Mouse (Mus musculus): ENCODE data around the gene Trip4. TPM values are rescaled to one million over a fixed set of nuclear protein-coding genes. Genes with fewer than 3 reads are reported as not detected.

Trip4 gene
- polyA plus RNA-seq (2014; fragmentation: Nextera tagmentation; extraction: Ambion mirVana) = 24.6 and 25.8 TPM in 2 replicates

- DNase-seq (ENCODE audit: low spot score) (peak; percentile 91), ATAC-seq (replicated peaks; ENCODE audit: low FRiP score) (peak; percentile 98)
- peak within 1 kb of the TSS; percentile 81 for H3K4me3 ChIP-seq (ENCODE audit: low read depth, low read length)
- H3K9ac ChIP-seq (ENCODE audit: low read depth, low read length) = peak within 1 kb of the TSS; percentile 82
- peak within 1 kb of the TSS; percentile 83 for H3K4me2 ChIP-seq
- no peaks in the 10 kb centered on the region for H3K27me3 ChIP-seq (replicated peaks; ENCODE audit: control insufficient read depth, insufficient read depth, low read length)
- H3K4me1 ChIP-seq (replicated peaks; ENCODE audit: control insufficient read depth, insufficient read depth, low read length) = peaks cover 5% of the 10 kb centered on the region
- peaks cover 4% of the 10 kb centered on the region; the same call in 1 of the 2 replicates for H3K36me3 ChIP-seq (ENCODE audit: control insufficient read depth, insufficient read depth, low read length)
- under 1% methylated on average over 38 of the region's 38 CpGs for WGBS
- peak within 1 kb of the TSS; percentile 70 for H3K27ac ChIP-seq (ENCODE audit: low read depth, low read length)
- H3K9me3 ChIP-seq (ENCODE audit: control insufficient read depth, low read length) = no peaks in the 10 kb centered on the region
Observed at GRCm38 (mm10) chr9:65908394-65909300, at the start of gene Trip4, which contains the start of gene Csnk1g1. Trip4 (minus strand) TSS chr9:65908794. Csnk1g1 (plus strand) TSS chr9:65908924.

- Histone ChIP-seq H3K27ac (ENCODE audit: low read depth, low read length) (no peak overlapping the region), H3K4me1 (replicated peaks; ENCODE audit: control insufficient read depth, insufficient read depth, low read length) (no peaks in the 10 kb centered on the region), H3K9ac (ENCODE audit: low read depth, low read length) (no peak overlapping the region), H3K9me3 (ENCODE audit: control insufficient read depth, low read length) (no peaks in the 10 kb centered on the region), H3K36me3 (ENCODE audit: control insufficient read depth, insufficient read depth, low read length) (no peaks in the 10 kb centered on the region), H3K4me2 (no peak overlapping the region), H3K27me3 (replicated peaks; ENCODE audit: control insufficient read depth, insufficient read depth, low read length) (no peaks in the 10 kb centered on the region), H3K4me3 (ENCODE audit: low read depth, low read length) (no peak overlapping the region)
- WGBS = 88% methylated on average over 3 of the region's 3 CpGs
- ATAC-seq (replicated peaks; ENCODE audit: low FRiP score) (no peak), DNase-seq (ENCODE audit: low spot score) (no peak)
Observed at GRCm38 (mm10) chr9:65951082-65951587, 42.5 kb upstream of the Trip4 start.

GRCm38 (mm10) chr9:65937566-65937965 lies 29.0 kb upstream of the Trip4 start:
- no peak for DNase-seq (ENCODE audit: low spot score)
- ATAC-seq (replicated peaks; ENCODE audit: low FRiP score) = no peak
- 85% methylated on average over 2 of the region's 2 CpGs for WGBS

GRCm38 (mm10) chr9:65929826-65930225 lies 21.2 kb upstream of the Trip4 start:
- H3K27me3 ChIP-seq (replicated peaks; ENCODE audit: control insufficient read depth, insufficient read depth, low read length) = no peaks in the 10 kb centered on the region
- no peak overlapping the region for H3K4me2 ChIP-seq
- no peaks in the 10 kb centered on the region for H3K4me1 ChIP-seq (replicated peaks; ENCODE audit: control insufficient read depth, insufficient read depth, low read length)
- no peak overlapping the region for H3K9ac ChIP-seq (ENCODE audit: low read depth, low read length)
- no peaks in the 10 kb centered on the region for H3K36me3 ChIP-seq (ENCODE audit: control insufficient read depth, insufficient read depth, low read length)
- H3K9me3 ChIP-seq (ENCODE audit: control insufficient read depth, low read length) = no peaks in the 10 kb centered on the region
- H3K4me3 ChIP-seq (ENCODE audit: low read depth, low read length) = no peak overlapping the region
- no peak overlapping the region for H3K27ac ChIP-seq (ENCODE audit: low read depth, low read length)
- ATAC-seq (replicated peaks; ENCODE audit: low FRiP score) = no peak
- DNase-seq (ENCODE audit: low spot score) = no peak

More at GRCm38 (mm10) chr9:65937566-65937965, 29.0 kb upstream of the Trip4 start:
- Histone ChIP-seq H3K4me3 (ENCODE audit: low read depth, low read length) (no peak overlapping the region), H3K9ac (ENCODE audit: low read depth, low read length) (no peak overlapping the region), H3K27me3 (replicated peaks; ENCODE audit: control insufficient read depth, insufficient read depth, low read length) (no peaks in the 10 kb centered on the region), H3K4me1 (replicated peaks; ENCODE audit: control insufficient read depth, insufficient read depth, low read length) (no peaks in the 10 kb centered on the region), H3K4me2 (no peak overlapping the region), H3K36me3 (ENCODE audit: control insufficient read depth, insufficient read depth, low read length) (no peaks in the 10 kb centered on the region), H3K27ac (ENCODE audit: low read depth, low read length) (no peak overlapping the region), H3K9me3 (ENCODE audit: control insufficient read depth, low read length) (no peaks in the 10 kb centered on the region)

GRCm38 (mm10) chr9:65928456-65928855 lies 19.9 kb upstream of the Trip4 start:
- Histone ChIP-seq H3K27me3 (replicated peaks; ENCODE audit: control insufficient read depth, insufficient read depth, low read length) (no peaks in the 10 kb centered on the region), H3K4me2 (no peak overlapping the region), H3K4me3 (ENCODE audit: low read depth, low read length) (no peak overlapping the region), H3K4me1 (replicated peaks; ENCODE audit: control insufficient read depth, insufficient read depth, low read length) (no peaks in the 10 kb centered on the region), H3K9ac (ENCODE audit: low read depth, low read length) (no peak overlapping the region), H3K9me3 (ENCODE audit: control insufficient read depth, low read length) (no peaks in the 10 kb centered on the region), H3K36me3 (ENCODE audit: control insufficient read depth, insufficient read depth, low read length) (no peaks in the 10 kb centered on the region), H3K27ac (ENCODE audit: low read depth, low read length) (no peak overlapping the region)
- ATAC-seq (replicated peaks; ENCODE audit: low FRiP score) (no peak), DNase-seq (ENCODE audit: low spot score) (no peak)

GRCm38 (mm10) chr9:65917015-65917414 lies 8.4 kb upstream of the Trip4 start:
- peaks cover 9% of the 10 kb centered on the region for H3K4me1 ChIP-seq (replicated peaks; ENCODE audit: control insufficient read depth, insufficient read depth, low read length)
- H3K4me3 ChIP-seq (ENCODE audit: low read depth, low read length) = no peak overlapping the region
- no peaks in the 10 kb centered on the region for H3K36me3 ChIP-seq (ENCODE audit: control insufficient read depth, insufficient read depth, low read length)
- no peak overlapping the region for H3K9ac ChIP-seq (ENCODE audit: low read depth, low read length)
- H3K4me2 ChIP-seq = no peak overlapping the region
- WGBS = 70% methylated on average over 1 of the region's 1 CpGs
- H3K27ac ChIP-seq (ENCODE audit: low read depth, low read length) = no peak overlapping the region
- DNase-seq (ENCODE audit: low spot score) = no peak
- H3K9me3 ChIP-seq (ENCODE audit: control insufficient read depth, low read length) = no peaks in the 10 kb centered on the region
- ATAC-seq (replicated peaks; ENCODE audit: low FRiP score) = peak; percentile 71; the same call in 1 of the 2 replicates
- H3K27me3 ChIP-seq (replicated peaks; ENCODE audit: control insufficient read depth, insufficient read depth, low read length) = no peaks in the 10 kb centered on the region

GRCm38 (mm10) chr9:65913976-65914375 lies 5.4 kb upstream of the Trip4 start:
- 88% methylated on average over 2 of the region's 2 CpGs for WGBS
- peaks cover 12% of the 10 kb centered on the region for H3K4me1 ChIP-seq (replicated peaks; ENCODE audit: control insufficient read depth, insufficient read depth, low read length)
- H3K36me3 ChIP-seq (ENCODE audit: control insufficient read depth, insufficient read depth, low read length) = no peaks in the 10 kb centered on the region
- no peak for ATAC-seq (replicated peaks; ENCODE audit: low FRiP score)
- no peak overlapping the region for H3K9ac ChIP-seq (ENCODE audit: low read depth, low read length)
- H3K9me3 ChIP-seq (ENCODE audit: control insufficient read depth, low read length) = no peaks in the 10 kb centered on the region
- no peak overlapping the region for H3K4me2 ChIP-seq
- no peak for DNase-seq (ENCODE audit: low spot score)
- H3K27me3 ChIP-seq (replicated peaks; ENCODE audit: control insufficient read depth, insufficient read depth, low read length) = no peaks in the 10 kb centered on the region
- no peak overlapping the region for H3K27ac ChIP-seq (ENCODE audit: low read depth, low read length)
- no peak overlapping the region for H3K4me3 ChIP-seq (ENCODE audit: low read depth, low read length)

- WGBS = 7% methylated on average over 4 of the region's 4 CpGs
- H3K27me3 ChIP-seq (replicated peaks; ENCODE audit: control insufficient read depth, insufficient read depth, low read length) = no peaks in the 10 kb centered on the region
Observed at GRCm38 (mm10) chr9:65909837-65910236, 1.2 kb upstream of the Trip4 start.

More at GRCm38 (mm10) chr9:65909837-65910236, 1.2 kb upstream of the Trip4 start:
- Histone ChIP-seq H3K4me2 (peak overlapping the region; percentile 83), H3K27ac (ENCODE audit: low read depth, low read length) (peak overlapping the region; percentile 70; the same call in 1 of the 2 replicates), H3K36me3 (ENCODE audit: control insufficient read depth, insufficient read depth, low read length) (no peaks in the 10 kb centered on the region), H3K4me3 (ENCODE audit: low read depth, low read length) (peak overlapping the region; percentile 81), H3K9ac (ENCODE audit: low read depth, low read length) (peak overlapping the region; percentile 82), H3K4me1 (replicated peaks; ENCODE audit: control insufficient read depth, insufficient read depth, low read length) (peaks cover 5% of the 10 kb centered on the region), H3K9me3 (ENCODE audit: control insufficient read depth, low read length) (no peaks in the 10 kb centered on the region)
- no peak for DNase-seq (ENCODE audit: low spot score)
- no peak for ATAC-seq (replicated peaks; ENCODE audit: low FRiP score)

Data from liver, embryonic 11.5 days (tissue).